Mouse (Mus musculus) c-Kit-negative CD71-positive TER-119-positive erythroid progenitor cells, embryonic 14.5 days (primary cell): Measurements from ENCODE around the gene Brix1.
"Not testable (repeated sequence)": the region's sequence is repeated elsewhere in the genome, so short reads cannot be mapped to it uniquely, and the experiment has no call there.

Experiments
- DNase-seq: peaks from one replicate; pipeline ENCODE4 v3.0.0-alpha.2; 2013; ENCODE audit warnings: low read depth, low spot score

The Brix1 gene

DNA sequence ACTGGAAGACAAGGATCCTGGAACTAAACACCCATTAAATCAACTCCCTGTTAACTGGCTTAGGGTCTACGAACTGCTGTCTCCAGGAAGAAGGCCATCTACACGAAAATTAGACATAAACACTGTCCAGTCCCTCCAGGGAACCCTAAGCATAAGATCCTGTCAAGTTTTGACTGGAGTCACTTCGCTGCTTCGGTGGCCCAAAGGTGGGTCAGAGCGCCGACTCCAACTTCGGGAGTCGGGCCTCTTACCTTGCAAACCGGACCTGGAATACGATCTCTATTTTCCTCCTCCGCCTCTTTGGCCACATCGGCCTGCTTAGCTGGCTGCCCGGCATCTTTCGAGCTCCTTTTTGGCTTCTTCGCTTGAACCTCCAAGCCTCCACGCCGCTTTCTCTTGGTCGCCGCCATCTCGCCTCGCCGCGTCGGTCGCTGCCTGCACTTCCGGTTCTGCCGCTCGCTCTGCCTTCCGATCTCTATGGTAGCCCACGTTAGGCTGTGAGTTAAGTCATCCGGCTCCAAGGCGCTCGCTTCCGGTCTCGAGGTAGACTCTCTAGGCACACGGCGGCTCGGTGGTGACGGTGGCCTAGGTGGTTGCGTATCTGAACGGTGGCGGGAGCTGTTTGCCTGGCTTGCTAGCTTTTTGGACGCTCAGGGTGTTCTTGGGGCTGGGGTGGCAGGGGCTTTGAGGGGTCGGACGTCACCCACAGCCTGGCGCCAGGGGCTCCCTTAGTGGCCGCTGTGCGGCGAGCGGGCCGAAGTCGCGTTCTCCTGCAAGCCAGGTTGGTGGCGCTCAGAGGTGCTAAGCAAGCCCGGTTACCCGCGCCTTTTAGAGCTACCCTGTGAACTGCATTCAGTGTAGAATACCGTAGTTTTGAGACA is at the start of gene Brix1, which contains the start of gene Rad1:
Gene Brix1 (minus strand): TSS at position 464 of the 881 bp plus-strand sequence.
Gene Rad1 (plus strand): TSS at position 535 of the 881 bp plus-strand sequence.
- DNase-seq: peak; percentile 89

DNA sequence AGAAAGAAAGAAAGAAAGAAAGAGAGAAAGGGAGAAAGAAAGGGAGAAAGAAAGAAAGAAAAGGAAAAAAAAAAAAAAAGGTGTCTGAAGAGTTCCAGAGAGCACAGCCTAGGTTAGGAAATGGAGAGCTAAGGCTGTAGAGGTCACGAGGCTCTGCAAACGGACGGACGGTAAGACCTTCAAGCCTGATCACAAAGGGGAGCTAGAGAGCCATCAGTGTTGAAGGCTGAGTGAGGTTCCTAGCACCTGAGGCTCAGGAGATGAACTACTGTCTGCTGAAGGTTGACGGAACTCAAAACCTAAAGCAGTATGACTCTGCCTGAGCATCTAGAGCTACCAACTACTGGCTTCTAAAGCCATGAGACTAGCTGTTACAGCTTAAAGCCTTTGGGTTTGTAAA is 48.8 kb upstream of the Brix1 start:
- DNase-seq: no peak

DNA sequence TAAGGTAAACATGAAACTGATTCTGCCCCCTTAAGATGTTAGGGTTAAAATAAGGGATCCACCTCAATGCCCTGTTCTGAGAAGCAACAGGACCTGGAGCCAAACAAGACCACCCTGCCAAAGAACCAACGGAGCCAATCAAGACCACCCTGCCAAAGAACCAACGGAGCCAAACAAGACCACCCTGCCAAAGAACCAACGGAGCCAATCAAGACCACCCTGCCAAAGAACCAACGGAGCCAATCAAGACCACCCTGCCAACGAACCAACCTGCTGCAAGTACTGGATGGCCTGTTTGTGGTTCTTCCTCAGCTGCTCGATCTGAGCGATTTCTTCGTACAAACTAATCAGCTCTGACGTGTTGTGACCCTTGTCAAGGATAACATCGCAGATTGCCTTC is 47.6 kb upstream of the Brix1 start:
- DNase-seq: not testable (repeated sequence)

GRCm38 (mm10) chr15:10531352-10531751 is 45.6 kb upstream of the Brix1 start:
- no peak for DNase-seq

DNA sequence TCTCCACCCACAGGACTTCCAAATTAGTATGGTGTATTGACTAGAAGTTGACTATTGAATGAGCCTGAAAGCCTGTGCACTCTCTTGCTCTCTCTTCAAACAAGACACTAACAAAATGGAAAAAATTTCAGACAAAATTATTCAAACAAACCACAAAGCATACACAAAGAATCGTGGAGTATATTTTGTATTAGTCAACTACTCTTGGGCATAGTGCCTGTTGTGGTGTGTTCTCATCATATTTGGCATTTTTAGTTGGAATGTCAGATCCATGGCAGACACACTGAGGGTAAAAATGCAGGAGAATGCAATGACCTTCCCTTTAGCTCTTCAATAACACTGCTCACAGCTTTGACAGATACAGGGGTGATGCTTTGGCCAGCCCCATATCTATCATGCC is 40.1 kb upstream of the Brix1 start:
- DNase-seq: no peak

GRCm38 (mm10) chr15:10515166-10515565 is 29.4 kb upstream of the Brix1 start:
- no peak for DNase-seq

DNA sequence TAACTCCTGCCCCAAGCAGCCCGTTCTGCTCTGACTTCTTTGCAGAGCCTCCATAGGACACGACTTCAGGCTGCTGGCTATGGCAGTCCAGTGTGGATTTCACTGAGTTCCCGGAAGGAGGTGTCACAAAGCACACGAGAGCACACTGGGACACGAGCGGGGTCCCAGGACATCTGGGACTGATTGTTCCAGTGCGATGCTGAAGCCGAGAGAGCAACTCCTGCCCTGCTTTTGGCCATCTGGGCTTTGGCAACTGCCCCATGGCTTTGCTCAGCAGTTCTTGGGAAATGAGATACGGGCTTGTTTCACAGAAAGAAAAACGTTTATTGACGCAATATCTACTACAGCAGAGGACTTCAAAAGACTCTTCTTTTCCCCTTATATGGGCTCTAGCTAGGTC is 20.4 kb upstream of the Brix1 start:
- DNase-seq: no peak

DNA sequence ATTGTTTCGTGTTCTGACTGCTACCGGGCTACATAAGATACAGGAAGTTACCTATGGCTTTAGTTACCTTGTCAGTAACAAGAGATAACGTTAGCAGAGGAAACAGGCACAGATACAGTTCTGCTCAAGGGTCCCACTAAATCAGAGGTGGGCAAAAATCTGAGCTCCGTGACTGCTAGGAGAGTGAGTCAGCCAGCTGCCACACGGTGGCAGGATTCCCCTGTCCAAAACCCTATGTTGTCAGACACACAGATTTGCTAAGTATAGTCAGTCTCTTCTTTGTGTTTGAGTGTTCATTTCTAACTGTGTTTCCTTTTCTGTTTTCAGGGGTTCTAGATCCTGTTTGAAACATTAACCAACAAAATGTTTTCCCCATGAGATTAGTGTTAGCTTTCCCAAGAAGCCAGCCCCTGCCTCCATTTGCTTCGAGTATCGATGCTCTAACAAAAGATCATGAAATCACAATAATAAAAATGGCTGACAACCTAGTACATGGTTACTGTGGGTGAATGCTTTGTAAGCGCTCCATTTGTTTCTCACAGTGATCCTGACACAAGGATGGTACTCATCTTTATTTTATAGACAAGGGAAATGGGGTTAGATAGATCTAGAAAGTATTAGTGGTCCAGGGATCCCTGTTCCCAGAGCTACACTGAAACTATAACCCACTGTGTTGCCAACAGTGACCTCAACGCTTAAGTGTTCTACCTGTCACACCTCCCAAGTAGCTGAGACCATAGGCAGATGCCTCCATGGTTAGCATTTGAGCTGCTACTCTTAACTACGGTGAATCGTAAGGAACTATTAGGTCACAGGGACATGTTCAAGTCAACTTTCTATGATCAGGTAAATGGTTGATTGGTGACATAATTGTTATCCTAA is 15.3 kb upstream of the Brix1 start:
- DNase-seq: no peak

DNA sequence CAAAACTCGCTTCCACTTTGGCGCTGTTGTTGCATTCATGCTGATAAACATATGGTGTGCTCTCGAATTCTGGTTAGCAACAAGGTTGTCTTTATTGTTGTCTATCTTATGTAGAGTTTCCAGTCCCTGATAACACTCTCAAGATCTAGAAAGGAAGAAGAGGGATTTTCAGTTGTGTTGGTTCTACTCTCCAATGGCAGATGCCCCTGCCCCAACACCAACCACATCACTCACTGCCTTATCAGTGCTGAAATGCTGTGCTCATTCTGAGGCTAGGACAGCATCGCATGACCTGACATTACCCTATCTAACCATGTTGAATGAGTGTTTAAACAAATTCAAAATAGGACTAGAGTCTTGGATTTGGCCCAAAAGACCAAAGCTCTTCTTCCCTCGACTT is 14.3 kb upstream of the Brix1 start:
- DNase-seq: no peak

DNA sequence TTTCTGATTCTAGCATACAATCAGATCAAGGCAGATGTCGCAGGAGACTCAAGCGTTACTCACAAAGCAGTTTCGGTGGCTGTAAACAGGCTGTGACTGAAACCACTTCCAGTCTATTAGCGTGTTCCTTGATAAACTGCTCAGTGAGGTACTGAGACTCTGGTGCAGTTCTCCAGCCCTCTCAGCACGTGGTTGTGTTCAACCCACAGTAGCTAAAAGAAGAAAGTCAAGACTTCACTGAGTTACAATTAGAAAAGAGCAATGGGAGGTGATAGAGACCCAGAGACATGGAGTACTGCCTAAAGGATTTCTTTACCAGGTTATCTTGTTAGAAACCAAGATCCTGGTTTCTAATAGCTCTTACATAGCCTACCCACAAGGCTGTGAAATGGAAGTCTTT is 13.8 kb upstream of the Brix1 start:
- no peak for DNase-seq

- DNase-seq: not testable (repeated sequence)
These were observed 10.9 kb upstream of the Brix1 start for GRCm38 (mm10) chr15:10496696-10497095.

DNA sequence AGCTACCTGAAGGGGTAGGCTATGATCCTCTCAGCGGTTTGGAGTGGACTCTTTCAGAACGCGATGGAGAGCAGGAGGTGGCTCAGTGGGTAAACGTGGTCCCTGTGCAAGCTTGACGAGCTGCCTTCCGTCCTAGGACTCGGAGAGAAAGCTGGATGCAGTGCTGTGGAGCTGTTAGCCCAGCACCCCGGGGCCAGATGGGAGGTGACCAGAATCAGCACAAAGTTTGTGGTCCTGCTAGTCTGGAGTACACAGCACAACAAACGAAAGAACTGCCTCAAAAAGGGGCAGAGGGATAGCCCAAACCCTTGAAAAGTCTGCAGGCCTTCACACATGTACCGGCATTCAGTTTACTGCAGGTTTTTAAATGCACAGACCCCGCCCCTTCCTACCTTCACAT is 10.2 kb upstream of the Brix1 start:
- no peak for DNase-seq

- no peak for DNase-seq
These were observed 4.4 kb upstream of the Brix1 start for GRCm38 (mm10) chr15:10490101-10490500.

DNA sequence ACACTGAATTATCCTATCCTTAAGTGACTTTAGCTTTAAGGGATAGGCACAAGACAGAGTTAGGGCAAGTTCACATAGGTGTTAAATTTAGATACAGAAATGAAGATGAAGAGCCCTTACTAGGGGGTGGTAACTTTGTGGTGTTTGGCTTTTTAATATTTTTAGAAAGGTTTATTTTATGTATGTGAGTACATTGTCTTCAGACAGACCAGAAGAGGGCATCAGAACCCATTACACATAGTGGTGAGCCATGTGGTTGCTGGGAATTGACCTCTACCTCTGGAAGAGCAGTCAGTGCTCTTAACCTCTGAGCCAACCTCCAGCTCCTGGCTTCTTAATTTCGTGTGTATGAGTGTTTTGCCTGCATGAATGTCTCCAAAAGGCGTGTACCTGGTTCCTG is 1.5 kb upstream of the Brix1 start:
- no peak for DNase-seq

DNA sequence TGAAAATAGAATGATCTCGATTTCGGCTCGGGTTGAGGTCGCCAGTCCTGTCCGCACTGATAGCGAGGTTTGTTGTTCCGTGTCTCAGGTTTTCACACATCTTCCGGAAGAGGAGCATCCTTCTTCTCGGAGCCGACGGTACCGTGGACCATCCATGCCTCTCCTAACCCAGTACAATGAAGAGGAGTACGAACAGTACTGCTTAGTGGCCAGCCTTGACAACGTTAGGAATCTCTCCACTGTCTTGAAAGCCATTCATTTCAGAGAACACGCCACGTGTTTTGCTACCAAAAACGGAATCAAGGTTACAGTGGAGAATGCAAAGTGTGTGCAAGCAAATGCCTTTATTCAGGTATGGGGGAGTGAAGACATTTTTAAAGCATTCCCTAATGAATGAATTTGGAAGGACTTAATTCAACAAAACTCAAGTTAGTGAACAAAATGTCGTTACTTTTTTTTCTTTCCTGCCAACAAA is 655 bp upstream of the Brix1 start:
- DNase-seq: no peak

DNA sequence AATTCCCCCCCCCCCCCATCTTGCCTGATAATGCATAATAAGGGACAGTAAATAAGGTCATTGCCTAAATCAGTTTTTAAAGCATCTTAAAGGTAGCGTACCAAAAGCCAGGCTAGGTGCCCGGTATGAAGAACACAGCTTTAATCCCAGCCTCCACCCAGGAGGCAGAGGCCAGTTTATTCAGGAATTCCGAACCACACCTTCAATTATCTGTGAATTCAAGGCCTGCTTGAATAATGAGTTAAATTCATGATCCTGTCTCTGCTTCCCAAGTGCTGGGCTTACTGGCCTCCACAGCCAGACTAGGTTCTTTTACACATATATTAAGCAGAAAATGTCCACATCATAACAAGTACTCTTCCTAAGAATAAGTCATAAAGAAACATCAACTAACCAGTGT is 14.8 kb downstream of the Brix1 start:
- no peak for DNase-seq

- DNase-seq: peak; percentile 56
These were observed 15.5 kb downstream of the Brix1 start, which contains the start of gene Dnajc21 for GRCm38 (mm10) chr15:10470151-10470831. Gene Dnajc21 (minus strand): TSS chr15:10470516.

DNA sequence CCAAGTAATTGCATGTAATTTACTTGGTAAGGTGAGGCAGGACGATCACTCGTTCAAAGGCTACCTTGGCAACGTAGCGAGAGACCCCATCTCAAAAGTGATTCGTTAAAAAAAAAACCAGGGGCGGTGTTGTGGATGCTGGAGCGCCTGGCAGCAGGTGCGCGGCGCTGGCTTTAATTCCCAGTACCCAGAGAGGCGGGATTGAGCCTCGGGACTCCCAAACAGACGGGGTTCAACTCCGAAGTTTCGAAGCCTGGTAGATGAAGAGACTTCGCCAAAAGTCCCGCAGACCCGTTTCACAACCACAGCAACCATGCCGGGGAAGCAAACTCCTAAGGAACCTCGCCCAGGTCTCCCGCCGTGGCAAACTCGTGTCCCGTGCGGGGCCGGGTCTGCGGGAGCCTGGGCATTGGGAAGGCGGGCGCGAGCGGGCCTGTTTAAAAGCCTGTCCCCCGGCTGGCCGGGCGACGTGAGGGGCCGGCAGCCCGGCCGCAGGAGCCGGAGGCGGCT is 16.1 kb downstream of the Brix1 start:
- DNase-seq: no peak

GRCm38 (mm10) chr15:10468761-10469160 is 17.0 kb downstream of the Brix1 start:
- DNase-seq: no peak

GRCm38 (mm10) chr15:10464678-10465077 is 21.1 kb downstream of the Brix1 start:
- DNase-seq: no peak

- no peak for DNase-seq
These were observed 22.2 kb downstream of the Brix1 start for GRCm38 (mm10) chr15:10463555-10463954.
